Mouse (Mus musculus): ENCODE measurements around the gene Nop58.
"Not testable (repeated sequence)": the region's sequence is repeated elsewhere in the genome, so short reads cannot be mapped to it uniquely, and the experiment has no call there.

The Nop58 gene

DNA sequence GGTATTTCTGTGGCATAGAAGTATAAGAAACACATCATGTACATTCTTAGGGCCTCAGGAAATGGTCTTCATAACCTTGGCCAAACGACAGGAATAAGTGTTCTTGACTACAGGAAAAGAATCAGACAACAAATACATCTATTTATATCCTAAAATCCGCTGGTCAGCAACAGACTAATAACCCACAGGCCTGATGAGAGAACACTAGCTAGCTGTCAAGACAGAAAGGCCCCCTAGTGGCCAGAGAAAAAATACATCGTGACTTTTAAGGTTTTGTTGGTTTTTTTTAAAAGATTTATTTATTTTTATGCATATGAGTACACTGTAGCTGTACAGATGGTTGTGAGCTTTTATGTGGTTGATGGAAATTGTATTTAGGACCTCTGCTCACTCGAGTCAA is 35.1 kb downstream of the Nop58 start:
- peak; percentile 18 for DNase-seq (ENCODE audit: low read depth, low spot score)

DNA sequence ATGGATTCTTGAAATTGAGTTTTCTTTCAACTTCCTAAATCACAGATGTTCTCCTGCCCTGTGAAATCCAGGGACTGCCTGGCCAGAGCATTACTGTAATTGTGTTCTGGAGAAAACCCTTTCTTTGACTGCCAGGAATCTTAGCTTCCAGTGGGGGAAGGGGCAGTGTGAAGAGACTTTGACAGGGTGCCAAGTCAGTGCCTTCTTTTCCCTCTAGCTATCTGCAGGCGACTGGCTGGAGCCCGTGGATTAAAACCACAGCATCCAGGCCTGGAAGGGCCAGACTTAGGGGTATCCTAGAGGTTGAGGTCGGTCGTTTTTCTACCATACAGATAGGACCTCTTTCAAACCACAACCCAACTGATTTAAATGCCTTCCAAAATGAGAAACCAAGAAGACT is 40.9 kb downstream of the Nop58 start:
- DNase-seq (ENCODE audit: low read depth, low spot score) = no peak

DNA sequence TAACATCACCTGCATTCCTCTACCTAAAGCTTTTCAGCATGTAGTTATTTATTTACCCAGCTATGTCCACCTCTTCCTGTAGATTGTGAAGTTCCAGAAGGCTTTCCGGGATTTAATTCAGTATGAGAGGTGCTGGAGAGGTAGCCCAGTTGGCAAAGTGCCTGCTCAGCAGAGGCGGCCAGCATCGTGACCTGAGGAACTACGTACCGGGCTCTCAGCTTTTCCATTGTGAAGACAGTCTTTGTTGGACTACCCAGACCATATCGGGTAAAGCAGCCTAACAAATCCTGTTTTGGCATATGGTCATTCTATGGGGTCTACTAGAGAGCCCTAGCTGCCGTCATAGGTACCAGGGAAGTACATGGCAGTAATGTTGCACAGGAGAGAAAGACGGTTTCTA is 45.3 kb downstream of the Nop58 start:
- DNase-seq (ENCODE audit: low read depth, low spot score) = no peak

DNA sequence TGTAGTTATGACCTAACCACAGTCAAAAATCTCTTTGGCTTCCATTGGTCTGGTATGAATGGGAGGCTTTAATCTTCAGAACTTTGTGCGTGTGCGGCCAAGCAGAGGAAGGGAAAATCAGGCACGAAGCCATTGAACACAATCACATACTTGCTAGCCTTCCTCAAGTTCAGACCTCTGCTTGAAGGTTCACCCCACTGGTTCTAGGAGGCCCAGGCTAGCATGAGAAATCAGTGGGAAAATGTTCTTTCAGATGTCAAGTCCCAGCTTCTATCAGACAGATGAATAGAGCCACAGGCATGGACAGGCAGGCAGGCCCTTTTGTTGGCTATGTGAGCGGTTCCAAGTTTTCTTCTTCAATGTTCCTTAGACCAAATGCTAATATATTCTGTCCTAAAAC is 46.0 kb downstream of the Nop58 start:
- no peak for DNase-seq (ENCODE audit: low read depth, low spot score)

DNA sequence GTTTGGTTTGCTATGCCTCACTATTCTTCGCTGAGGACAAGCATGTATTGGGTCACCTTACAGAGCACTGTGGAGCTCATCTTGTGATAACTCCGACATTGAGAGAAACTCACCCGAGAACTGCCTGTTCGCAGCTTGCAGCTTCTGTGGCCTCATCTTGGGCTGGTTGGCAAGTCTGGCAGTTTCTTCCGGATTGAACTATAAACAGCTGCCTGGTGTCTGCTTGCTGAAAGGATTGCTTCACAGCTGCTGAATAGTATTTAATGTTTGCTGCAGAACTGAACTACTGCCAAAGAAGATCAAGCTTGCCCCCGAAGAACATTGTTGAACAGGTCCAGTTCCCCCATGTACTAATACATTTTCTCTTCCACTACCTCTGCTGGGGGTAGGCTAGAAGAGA is 49.3 kb downstream of the Nop58 start:
- no peak for DNase-seq (ENCODE audit: low read depth, low spot score)

- DNase-seq (ENCODE audit: low read depth, low spot score) = no peak
These were observed 54.1 kb downstream of the Nop58 start for GRCm38 (mm10) chr1:59738768-59739414.

GRCm38 (mm10) chr1:59739577-59740354 is 55.0 kb downstream of the Nop58 start:
- no peak for DNase-seq (ENCODE audit: low read depth, low spot score)

GRCm38 (mm10) chr1:59749047-59749446 is 64.3 kb downstream of the Nop58 start:
- no peak for DNase-seq (ENCODE audit: low read depth, low spot score)

DNA sequence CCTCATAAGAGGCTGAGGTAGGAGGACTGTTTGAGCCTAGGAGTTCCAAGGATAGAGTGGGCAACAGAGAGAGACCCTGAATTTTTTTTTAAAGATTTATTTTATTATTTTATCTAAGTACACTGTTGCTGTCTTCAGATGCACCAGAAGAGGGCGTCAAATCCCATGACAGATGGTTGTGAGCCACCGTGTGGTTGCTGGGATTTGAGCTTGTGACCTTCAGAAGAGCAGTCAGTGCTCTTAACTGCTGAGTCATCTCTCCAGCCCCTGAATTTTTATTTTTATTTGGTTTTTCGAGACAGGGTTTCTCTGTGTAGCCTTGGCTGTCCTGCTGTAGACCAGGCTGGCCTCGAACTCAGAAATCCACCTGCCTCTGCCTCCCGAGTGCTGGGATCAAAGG is 65.0 kb downstream of the Nop58 start:
- DNase-seq (ENCODE audit: low read depth, low spot score) = not testable (repeated sequence)

- no peak for DNase-seq (ENCODE audit: low read depth, low spot score)
These were observed 70.5 kb downstream of the Nop58 start for GRCm38 (mm10) chr1:59755298-59755697.

DNA sequence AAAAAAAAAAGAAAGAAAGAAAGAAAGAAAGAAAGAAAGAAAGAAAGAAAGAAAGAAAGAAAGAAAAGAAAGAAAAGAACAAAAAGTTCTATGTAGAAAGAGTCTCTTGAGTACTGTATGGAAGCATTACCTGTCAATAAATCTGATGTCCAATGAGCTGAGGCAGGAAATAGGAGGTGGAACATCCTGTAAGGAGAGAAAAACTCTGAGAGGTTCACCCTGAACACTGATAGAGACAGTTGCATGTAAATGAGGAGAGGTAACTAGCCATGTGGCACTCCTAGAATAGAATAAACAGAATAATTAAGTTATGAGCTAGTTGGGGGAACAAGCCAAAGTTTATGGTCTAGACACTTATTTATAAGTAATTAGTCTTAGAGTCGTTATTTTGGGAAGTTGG is 73.6 kb downstream of the Nop58 start:
- DNase-seq (ENCODE audit: low read depth, low spot score) = no peak

DNA sequence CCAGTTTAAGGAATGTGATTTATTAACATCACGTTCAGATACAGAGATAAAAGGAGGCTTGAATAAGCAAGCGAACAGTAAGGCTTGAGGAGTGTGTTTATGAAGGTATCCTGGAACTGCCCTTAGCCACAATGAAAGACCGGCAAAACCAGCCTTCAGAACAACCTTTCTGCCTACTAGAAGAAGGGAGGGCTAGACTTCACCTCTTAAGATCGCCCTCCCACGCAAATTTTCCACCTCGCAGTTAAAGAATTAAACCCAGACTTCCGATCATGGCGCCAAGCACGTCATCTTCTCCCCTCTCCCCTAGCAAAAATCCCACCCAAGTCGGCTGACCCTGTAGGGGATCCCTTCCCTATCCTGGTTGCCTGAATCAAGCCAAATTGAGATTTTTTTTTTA is 77.4 kb downstream of the Nop58 start:
- DNase-seq (ENCODE audit: low read depth, low spot score) = no peak

DNA sequence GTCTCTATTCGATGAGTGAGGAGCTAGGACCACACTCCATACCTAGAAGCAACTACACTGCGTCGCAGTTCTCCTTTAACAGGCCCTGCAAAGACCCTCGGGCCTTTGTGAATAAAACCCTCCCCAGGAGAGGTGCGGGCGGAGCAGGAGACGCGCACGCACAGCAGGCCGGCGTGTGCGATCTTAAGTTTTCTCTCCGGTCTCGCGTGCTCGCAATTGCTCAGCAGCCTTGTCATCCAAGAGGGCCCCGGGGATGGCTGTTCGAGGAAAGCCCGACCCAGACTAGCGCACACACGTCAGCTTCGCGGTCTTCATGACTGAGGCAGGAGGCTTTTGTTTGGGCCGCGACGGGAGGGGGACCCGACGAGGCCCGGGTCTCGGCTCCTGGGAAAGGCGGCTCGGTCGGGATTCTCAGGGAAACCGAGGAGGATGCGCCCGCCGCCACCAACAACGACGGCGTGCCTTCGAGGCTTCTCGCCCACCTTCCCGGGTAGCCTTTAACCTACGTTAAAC is 77.9 kb downstream of the Nop58 start:
- peak; percentile 23 for DNase-seq (ENCODE audit: low read depth, low spot score)

- peak; percentile 69 for DNase-seq (ENCODE audit: low read depth, low spot score)
These were observed 78.5 kb downstream of the Nop58 start, which contains the start of gene Bmpr2 for GRCm38 (mm10) chr1:59763164-59763768. Gene Bmpr2, plus strand, starts transcription at chr1:59763400.

- peak; percentile 13 for DNase-seq (ENCODE audit: low read depth, low spot score)
These were observed 79.0 kb downstream of the Nop58 start for GRCm38 (mm10) chr1:59763781-59764251.

DNA sequence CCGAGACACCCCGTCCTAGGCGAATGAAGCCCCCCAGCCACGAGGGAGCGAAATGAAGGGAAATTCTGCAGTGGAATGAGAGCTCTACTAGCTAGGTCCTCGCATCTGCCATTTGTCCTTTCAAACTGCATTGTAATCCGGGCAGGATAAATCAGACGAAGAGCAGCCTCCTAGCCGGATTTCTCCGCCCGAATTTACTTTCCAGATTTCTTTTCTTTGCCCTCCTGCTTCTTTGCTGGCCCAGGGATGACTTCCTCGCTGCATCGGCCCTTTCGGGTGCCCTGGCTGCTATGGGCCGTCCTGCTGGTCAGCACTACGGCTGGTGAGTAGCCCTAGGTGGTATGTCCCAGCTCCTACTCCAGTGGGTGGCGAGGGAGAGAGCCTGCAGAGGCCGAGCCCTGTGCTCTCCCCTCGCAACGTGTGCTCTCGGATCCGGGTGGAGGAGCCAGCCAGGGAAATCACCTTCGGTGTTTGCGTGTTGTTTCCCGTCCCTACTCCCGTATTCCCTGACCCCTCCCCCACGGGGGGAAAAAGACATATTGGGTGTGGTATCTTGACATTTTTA is 79.7 kb downstream of the Nop58 start:
- DNase-seq (ENCODE audit: low read depth, low spot score) = no peak

- no peak for DNase-seq (ENCODE audit: low read depth, low spot score)
These were observed 80.5 kb downstream of the Nop58 start for GRCm38 (mm10) chr1:59765279-59765678.

- DNase-seq (ENCODE audit: low read depth, low spot score) = no peak
These were observed 81.9 kb downstream of the Nop58 start for GRCm38 (mm10) chr1:59766626-59767025.
